Mouse (Mus musculus) megakaryocyte, adult 5-6 weeks (primary cell): ENCODE data around the gene Eral1. TPM values are rescaled to one million over a fixed set of nuclear protein-coding genes. Genes with fewer than 3 reads are reported as not detected.
A peak's percentile ranks its signal among the peaks of the same experiment; 100 is the strongest.
"Not testable (repeated sequence)": the region's sequence is repeated elsewhere in the genome, so short reads cannot be mapped to it uniquely, and the experiment has no call there.

Source experiments
- ATAC-seq: 2 replicates; pipeline ENCODE4 v1.8.0; 2016; ENCODE audit warnings: mild to moderate bottlenecking, inconsistent platforms; ENCODE audit not compliant: poor library complexity, severe bottlenecking
- total RNA-seq, 2 experiments: library from RNA; stranded (forward) in 1 of 2; stranded (reverse) in 1 of 2; fragments of 153-499, 151-499 nt in 1 of 2; fragments of 221-1000, 200-1000 nt in 1 of 2; gene quantifications; 2 replicates each; pipeline versions ENCODE4 v1.2.3 to v1.2.4; 2015 to 2017

Gene Eral1
- total RNA-seq, 2 experiments from 2014 or later = 14.1 to 20.9 TPM

GRCm38 (mm10) chr11:78094137-78094503 lies 13.9 kb upstream of the Eral1 start:
- ATAC-seq = no peak

GRCm38 (mm10) chr11:78087756-78088281 lies 7.6 kb upstream of the Eral1 start:
- no peak for ATAC-seq

GRCm38 (mm10) chr11:78086925-78087479 lies 6.8 kb upstream of the Eral1 start:
- ATAC-seq = peak; percentile 51; the same call in 1 of the 2 replicates

- ATAC-seq = no peak
Measured at GRCm38 (mm10) chr11:78083595-78083994, 3.4 kb upstream of the Eral1 start.

- no peak for ATAC-seq
Measured at GRCm38 (mm10) chr11:78074666-78075065, 5.5 kb downstream of the Eral1 start.

GRCm38 (mm10) chr11:78074277-78074652 lies 5.9 kb downstream of the Eral1 start:
- no peak for ATAC-seq

- ATAC-seq = no peak
Measured at GRCm38 (mm10) chr11:78073577-78074276, 6.5 kb downstream of the Eral1 start.

GRCm38 (mm10) chr11:78072425-78073130 lies 7.6 kb downstream of the Eral1 start:
- ATAC-seq = no peak

- no peak for ATAC-seq
Measured at GRCm38 (mm10) chr11:78071938-78072337, 8.2 kb downstream of the Eral1 start.

- ATAC-seq = no peak
Measured at GRCm38 (mm10) chr11:78069646-78070045, 10.5 kb downstream of the Eral1 start.

- ATAC-seq = no peak
Measured at GRCm38 (mm10) chr11:78069130-78069529, 11.1 kb downstream of the Eral1 start.

- no peak for ATAC-seq
Measured at GRCm38 (mm10) chr11:78067566-78067965, 12.6 kb downstream of the Eral1 start.

GRCm38 (mm10) chr11:78066641-78067040 lies 13.5 kb downstream of the Eral1 start:
- ATAC-seq = no peak

- ATAC-seq = no peak
Measured at GRCm38 (mm10) chr11:78065906-78066305, 14.3 kb downstream of the Eral1 start.

GRCm38 (mm10) chr11:78062563-78062962 lies 17.6 kb downstream of the Eral1 start:
- no peak for ATAC-seq

- ATAC-seq = peak; percentile 95
Measured at GRCm38 (mm10) chr11:78059833-78060757, 20.1 kb downstream of the Eral1 start.

- no peak for ATAC-seq
Measured at GRCm38 (mm10) chr11:78056946-78057345, 23.2 kb downstream of the Eral1 start.

- no peak for ATAC-seq
Measured at GRCm38 (mm10) chr11:78053078-78053477, 27.1 kb downstream of the Eral1 start.

GRCm38 (mm10) chr11:78048637-78049036 lies 31.5 kb downstream of the Eral1 start:
- not testable (repeated sequence) for ATAC-seq

- no peak for ATAC-seq
Measured at GRCm38 (mm10) chr11:78044758-78045251, 35.4 kb downstream of the Eral1 start.
